ENCODE assay signal across 41 mouse cellular contexts in the genomic region with DNA sequence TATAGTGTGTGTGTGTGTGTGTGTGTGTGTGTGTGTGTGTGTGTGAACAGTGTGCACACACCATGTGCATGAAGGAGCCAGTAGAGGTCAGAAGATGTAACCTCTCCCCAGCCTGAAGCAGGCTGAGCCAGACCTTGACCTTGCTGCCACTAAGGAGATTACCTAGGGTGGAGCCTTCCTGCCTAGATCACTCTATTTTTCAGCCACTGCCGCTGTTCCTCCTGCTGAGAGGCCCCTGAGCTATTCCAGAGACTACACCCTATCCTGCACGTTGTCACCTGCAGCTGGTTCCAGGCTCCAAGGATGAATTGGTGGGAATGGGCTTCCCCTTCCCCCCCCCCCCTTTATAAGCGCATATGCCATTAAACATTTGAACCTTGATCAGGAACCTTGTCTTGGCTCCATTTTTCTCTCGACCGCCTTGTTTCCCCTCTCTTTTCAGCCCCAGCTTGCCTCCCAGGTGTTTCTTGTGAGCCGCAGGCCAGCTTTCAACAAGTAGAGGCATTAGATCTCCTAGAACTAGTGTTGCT. TPM values are rescaled to one million over a fixed set of nuclear protein-coding genes. Genes with fewer than 3 reads are reported as not detected.
"Had no signal": no experiment of that assay in that cellular context is flagged by ENCODE, and none has a peak within 500 bp of the region (broad histone marks: within the 10 kb centered on the region; RNA-seq: fewer than 3 reads in every experiment).

No protein-coding gene starts in this region.

RNA-seq across cellular contexts. Expression of a gene that starts 10.4 kb away (rescaled TPM):
- total RNA-seq: heart, postnatal 10 days; heart, postnatal 14 days; heart, postnatal 25 days; heart, postnatal 36 days; heart, postnatal 4 days; hematopoietic stem cell, adult 5-6 weeks; hindbrain, postnatal 0 days; layer of hippocampus, adult 18-20 months; layer of hippocampus, adult 2 months; layer of hippocampus, adult 8-10 months; layer of hippocampus, postnatal 10 days; layer of hippocampus, postnatal 14 days; layer of hippocampus, postnatal 25 days; layer of hippocampus, postnatal 36 days; left cerebral cortex, adult 18-20 months; left cerebral cortex, adult 2 months had no signal
- polyA plus RNA-seq: heart, embryonic 12.5 days; heart, embryonic 13.5 days; heart, embryonic 14.5 days; heart, embryonic 15.5 days; heart, embryonic 16.5 days; heart, postnatal 0 days; hindbrain, embryonic 10.5 days; hindbrain, embryonic 11.5 days; hindbrain, embryonic 12.5 days; hindbrain, embryonic 13.5 days; hindbrain, embryonic 14.5 days; hindbrain, embryonic 15.5 days; hindbrain, embryonic 16.5 days; hindbrain, postnatal 0 days; inflammation-experienced regulatory T-cells, adult 6 months; intestine, embryonic 14.5 days; intestine, embryonic 15.5 days; intestine, embryonic 16.5 days; intestine, postnatal 0 days; kidney, adult 2 months; kidney, embryonic 14.5 days; kidney, embryonic 15.5 days; kidney, embryonic 16.5 days; kidney, postnatal 0 days; large intestine, adult 2 months had no signal

RNA-seq across cellular contexts. Expression of a gene that starts 15.0 kb away (rescaled TPM):
- total RNA-seq: heart, postnatal 10 days; heart, postnatal 14 days; heart, postnatal 25 days; heart, postnatal 36 days; heart, postnatal 4 days; hematopoietic stem cell, adult 5-6 weeks; hindbrain, postnatal 0 days; layer of hippocampus, adult 18-20 months; layer of hippocampus, adult 2 months; layer of hippocampus, adult 8-10 months; layer of hippocampus, postnatal 10 days; layer of hippocampus, postnatal 14 days; layer of hippocampus, postnatal 25 days; layer of hippocampus, postnatal 36 days; left cerebral cortex, adult 18-20 months; left cerebral cortex, adult 2 months; left cerebral cortex, adult 8-10 months had no signal
- polyA plus RNA-seq: heart, embryonic 12.5 days; heart, embryonic 13.5 days; heart, embryonic 14.5 days; heart, embryonic 15.5 days; heart, postnatal 0 days; hindbrain, embryonic 10.5 days; hindbrain, embryonic 11.5 days; hindbrain, embryonic 12.5 days; hindbrain, embryonic 13.5 days; hindbrain, embryonic 14.5 days; hindbrain, embryonic 15.5 days; hindbrain, embryonic 16.5 days; hindbrain, postnatal 0 days; inflammation-experienced regulatory T-cells, adult 6 months; intestine, embryonic 14.5 days; intestine, embryonic 15.5 days; intestine, embryonic 16.5 days; intestine, postnatal 0 days; kidney, adult 2 months; kidney, embryonic 14.5 days; kidney, embryonic 15.5 days; kidney, embryonic 16.5 days; kidney, postnatal 0 days; large intestine, adult 2 months had no signal
